Mouse (Mus musculus) yolk sac, embryonic 10.5 days (tissue): ENCODE results near the gene Abhd17b.
"Not testable (repeated sequence)": the region's sequence is repeated elsewhere in the genome, so short reads cannot be mapped to it uniquely, and the experiment has no call there.

Experiments
- DNase-seq: peaks from one replicate; pipeline ENCODE4 v3.0.0-alpha.2; 2017; ENCODE audit warnings: low spot score

Gene Abhd17b

DNA sequence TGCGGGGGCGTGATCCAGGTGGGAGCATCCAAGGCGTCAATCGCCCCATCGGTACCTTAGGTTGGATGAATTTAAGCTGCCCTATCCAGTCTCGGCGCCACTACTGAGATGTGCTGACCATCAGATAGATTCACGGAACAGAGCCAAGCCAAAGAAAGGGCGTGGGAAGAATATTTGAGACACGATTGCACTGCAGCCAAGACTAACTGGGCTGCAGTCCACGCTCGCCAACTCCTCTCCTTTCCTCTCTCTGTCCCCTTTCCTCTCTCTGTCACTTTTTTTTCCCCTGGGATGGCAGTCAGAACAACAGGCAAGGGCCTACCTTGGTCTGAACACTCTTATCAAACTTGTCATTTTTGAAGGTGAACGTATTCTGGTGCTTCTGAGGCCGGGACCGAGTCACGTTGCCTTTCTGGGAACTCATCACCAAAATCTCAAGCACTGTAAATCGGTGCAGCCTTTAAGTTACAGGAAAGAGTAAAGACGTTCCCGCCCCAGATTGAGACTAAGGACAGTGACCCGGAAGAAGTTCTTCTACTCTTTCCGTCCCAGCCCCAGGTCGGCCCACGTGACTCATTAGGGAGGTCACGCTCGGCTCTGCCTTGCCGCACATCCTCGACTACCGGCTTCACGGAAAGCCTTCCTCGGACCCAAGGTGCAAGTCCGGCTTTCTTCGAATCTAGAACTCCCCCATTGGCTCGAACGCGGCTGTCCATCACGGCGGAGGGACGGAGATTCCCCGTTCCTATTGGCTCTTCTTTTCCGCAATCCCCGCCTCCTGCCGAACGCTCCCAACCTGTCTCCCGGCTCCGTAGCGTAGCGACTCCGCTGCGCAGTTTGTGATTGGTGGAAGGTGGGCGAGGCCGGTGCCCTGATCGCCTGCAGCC lies 457 bp upstream of the Abhd17b start, which contains the start of gene 1110059E24Rik:
Gene 1110059E24Rik, minus strand, starts transcription at position 692 of the 887 bp plus-strand sequence.
- DNase-seq = peak; percentile 99

- no peak for DNase-seq
These were observed 1.8 kb downstream of the Abhd17b start for GRCm38 (mm10) chr19:21654788-21655187.

- DNase-seq = no peak
These were observed 7.7 kb downstream of the Abhd17b start for GRCm38 (mm10) chr19:21660734-21661133.

- no peak for DNase-seq
These were observed 10.9 kb downstream of the Abhd17b start for GRCm38 (mm10) chr19:21663756-21664456.

- no peak for DNase-seq
These were observed 16.7 kb downstream of the Abhd17b start for GRCm38 (mm10) chr19:21669650-21670049.

DNA sequence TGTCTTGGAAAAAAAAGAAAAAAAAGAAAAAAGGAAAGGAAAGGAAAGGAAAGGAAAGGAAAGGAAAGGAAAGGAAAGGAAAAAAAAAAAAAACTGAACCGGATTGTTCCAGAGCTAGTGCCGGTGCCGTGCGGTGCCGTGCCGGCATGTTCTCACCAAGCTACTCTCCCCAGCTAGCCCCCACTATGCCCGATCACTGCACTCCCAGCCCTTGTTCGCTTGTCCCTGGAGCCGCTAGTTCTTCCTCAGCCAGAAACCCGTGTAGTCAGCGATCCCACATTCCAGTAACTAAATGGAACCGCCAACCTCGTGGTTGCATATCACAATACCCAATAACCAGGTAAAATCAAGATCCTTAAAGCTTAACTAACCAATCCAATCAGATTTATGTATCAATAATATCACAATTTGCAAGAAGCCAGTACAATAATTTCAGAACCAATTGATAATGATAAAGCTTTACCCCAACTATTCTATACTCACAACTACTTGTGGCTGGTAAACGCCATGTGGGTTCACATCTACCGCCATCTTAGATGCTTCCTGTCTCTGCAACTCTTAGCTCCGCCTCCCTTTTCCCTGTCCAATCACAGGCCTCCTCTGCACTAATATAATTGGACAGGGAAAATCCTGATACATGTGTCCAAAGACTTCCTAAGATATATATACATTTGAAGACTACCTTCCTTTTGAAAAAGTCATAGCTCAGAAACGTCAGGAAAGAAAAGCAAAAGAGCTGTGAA lies 21.5 kb downstream of the Abhd17b start:
- DNase-seq = no peak

- DNase-seq = no peak
These were observed 27.1 kb downstream of the Abhd17b start for GRCm38 (mm10) chr19:21680091-21680490.

GRCm38 (mm10) chr19:21680986-21681385 lies 28.0 kb downstream of the Abhd17b start:
- DNase-seq = no peak

- no peak for DNase-seq
These were observed 60.5 kb downstream of the Abhd17b start for GRCm38 (mm10) chr19:21713260-21714031.

DNA sequence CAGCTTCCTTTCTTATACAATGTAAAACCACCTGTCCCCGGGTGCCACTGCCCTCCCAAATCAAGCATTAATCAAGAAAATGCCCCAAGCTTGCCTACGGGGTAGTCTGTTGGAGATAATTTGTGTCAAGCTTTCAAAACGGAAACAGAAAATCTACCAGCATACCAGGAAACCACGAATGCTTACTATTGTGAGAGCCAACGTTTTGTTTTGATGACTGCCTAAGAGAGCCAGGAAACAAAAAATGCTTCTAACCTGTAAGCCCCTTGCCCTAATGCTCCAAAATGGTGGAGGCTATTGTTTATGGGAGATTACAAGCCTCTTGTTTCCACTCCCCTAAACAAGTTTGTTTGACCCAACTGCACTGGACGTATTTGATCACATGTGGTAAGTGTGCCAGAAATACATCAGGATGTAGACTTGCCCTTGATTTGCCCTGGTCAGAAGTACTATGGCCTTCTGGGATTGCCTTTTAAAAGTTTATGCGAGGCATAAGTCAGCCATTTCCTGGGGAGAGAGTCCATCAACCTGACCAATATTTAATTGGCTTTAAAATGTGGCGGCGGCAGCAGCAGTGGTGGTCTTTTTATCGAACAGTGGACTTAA lies 61.4 kb downstream of the Abhd17b start:
- DNase-seq = no peak

DNA sequence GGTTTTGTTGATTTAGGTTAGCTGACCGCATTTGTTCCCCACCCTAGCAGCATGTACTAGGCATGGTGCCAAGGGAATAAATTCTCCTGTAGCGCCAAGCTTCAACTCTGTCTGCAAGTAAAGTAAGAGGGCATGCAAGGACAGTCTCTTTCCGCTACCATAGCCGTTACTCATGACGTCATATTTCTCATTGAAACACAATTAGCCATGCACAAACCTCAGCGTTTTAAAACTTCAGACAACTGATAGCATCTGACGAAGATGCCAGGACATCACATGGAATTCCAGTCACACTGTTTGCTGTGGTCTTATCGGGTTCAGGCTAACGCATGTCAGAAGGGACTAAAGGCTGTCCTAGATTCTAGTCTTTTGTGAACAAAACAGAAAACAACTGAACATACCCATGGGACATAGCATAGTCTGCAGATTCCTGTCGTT lies 62.0 kb downstream of the Abhd17b start:
- no peak for DNase-seq

DNA sequence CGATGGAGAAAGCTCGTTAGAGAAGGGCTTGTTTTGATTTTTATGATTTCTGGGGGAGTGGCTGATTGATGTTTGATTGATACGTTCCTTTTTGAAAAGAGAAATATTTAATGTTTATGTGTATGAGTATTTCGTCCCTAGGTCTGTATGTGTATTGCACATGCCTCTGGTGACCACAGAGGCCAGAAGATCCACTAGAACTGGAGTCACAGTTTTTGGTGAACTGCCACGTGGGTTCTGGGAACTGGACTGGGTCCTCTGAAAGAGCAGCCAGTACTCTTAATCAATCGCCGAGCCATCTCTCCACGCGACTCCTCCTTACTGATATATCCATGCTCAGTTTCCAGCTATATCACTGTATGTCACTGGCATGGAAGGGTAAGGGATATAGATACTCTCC lies 62.5 kb downstream of the Abhd17b start:
- no peak for DNase-seq

DNA sequence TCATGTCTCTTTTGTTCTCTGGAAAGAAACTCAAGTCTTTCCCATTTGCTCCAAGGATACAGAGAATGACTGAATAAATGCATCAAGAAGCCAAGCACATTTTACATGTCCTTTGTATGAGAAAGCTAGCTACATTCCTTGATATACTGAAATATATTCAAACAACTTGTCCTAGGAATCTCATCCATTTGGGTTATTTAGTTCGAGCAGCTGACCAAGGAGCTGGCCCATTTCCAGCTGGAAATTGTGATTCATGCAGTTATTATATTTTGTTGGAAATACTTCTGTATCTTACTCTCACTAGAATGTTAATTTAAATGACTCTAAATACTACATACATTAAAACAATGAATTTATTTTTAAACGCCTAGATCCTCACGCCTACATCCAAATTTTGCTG lies 63.5 kb downstream of the Abhd17b start:
- no peak for DNase-seq

DNA sequence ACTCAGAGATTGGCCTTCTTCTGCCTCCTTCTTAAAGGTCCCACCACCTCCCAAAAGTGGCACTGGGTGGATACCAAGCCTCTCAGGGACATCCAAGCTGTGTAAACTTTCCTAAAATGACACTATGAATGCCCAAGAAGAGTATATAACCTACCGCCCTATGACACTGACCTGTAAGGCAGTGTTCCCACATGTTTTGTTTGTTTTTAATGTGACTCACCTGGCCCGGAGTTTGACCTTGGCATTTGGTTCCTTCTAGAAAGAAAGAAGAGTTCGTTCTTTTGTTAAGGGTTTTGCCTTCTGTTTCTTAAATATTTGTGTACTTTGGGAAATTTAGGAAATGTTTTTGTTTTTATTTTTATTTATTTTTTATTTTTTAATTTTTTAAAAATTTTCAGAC lies 66.2 kb downstream of the Abhd17b start:
- DNase-seq = no peak

- no peak for DNase-seq
These were observed 68.0 kb downstream of the Abhd17b start for GRCm38 (mm10) chr19:21720950-21721349.

DNA sequence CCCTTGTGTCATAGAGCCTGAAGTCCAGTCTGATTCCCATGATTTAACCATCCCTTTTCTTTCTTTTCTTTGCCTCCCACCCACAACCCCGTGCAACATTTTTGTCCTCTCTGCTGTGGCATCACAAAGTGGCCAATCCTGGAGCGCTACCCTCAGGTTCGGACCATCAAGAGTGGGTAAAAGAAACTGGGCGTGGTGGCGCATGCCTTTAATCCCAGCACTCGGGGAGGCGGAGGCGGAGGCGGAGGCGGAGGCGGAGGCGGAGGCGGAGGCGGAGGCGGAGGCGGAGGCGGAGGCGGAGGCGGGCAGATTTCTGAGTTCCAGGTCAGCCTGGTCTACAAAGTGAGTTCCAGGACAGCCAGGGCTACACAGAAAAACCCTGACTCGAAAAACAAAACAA lies 70.3 kb downstream of the Abhd17b start:
- DNase-seq = not testable (repeated sequence)

- DNase-seq = no peak
These were observed 71.1 kb downstream of the Abhd17b start for GRCm38 (mm10) chr19:21723911-21724655.

- DNase-seq = no peak
These were observed 72.2 kb downstream of the Abhd17b start for GRCm38 (mm10) chr19:21725168-21725567.

DNA sequence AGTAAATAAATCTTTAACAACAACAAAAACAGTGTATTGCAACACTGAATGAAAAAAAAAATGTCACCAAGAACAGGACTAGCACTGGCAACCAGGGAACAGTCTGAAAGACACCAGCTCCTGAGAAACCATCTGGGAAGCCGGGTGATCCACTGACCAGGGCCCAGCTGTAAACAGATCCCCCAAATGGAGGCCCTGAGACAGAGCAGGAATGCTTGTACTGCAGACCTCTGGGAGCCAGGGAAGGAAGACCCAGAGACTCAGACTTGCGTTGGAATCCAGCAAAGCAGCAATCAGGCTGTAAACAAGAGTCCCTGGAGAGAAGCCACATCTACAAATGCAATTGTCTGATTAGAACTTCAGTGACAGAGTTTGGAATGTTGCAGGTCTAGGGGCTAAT lies 74.1 kb downstream of the Abhd17b start:
- DNase-seq = no peak

GRCm38 (mm10) chr19:21728342-21728741 lies 75.4 kb downstream of the Abhd17b start:
- DNase-seq = no peak
